Mouse (Mus musculus): ENCODE data around the gene Cdc42se2. TPM values are rescaled to one million over a fixed set of nuclear protein-coding genes. Genes with fewer than 3 reads are reported as not detected.

Gene Cdc42se2
- polyA plus RNA-seq, 1 experiment from 2014 or later: 56.3 TPM

- no peak overlapping the region for H3K4me3 ChIP-seq (ENCODE audit: low read depth, low read length)
- H3K4me1 ChIP-seq (ENCODE audit: insufficient read depth, low read depth, low read length): no peaks in the 10 kb centered on the region; the same call in 1 of the 2 replicates
- no peaks in the 10 kb centered on the region for H3K36me3 ChIP-seq (ENCODE audit: insufficient read depth, low read length)
- 65% methylated on average over 5 of the region's 5 CpGs for WGBS
- DNase-seq (ENCODE audit: low spot score) (no peak), ATAC-seq (no peak)
- no peak overlapping the region for H3K4me2 ChIP-seq (replicated peaks; ENCODE audit: low read depth, low read length)
- H3K27ac ChIP-seq (ENCODE audit: low read length): no peak overlapping the region
- TF ChIP-seq EP300 (IDR thresholded peaks at IDR 0.05) (no peak), CTCF (IDR thresholded peaks at IDR 0.05) (no peak)
- no peaks in the 10 kb centered on the region for H3K9me3 ChIP-seq (ENCODE audit: low read length)
- H3K9ac ChIP-seq (replicated peaks; ENCODE audit: low read depth): no peak overlapping the region
- no peaks in the 10 kb centered on the region for H3K27me3 ChIP-seq (replicated peaks; ENCODE audit: insufficient read depth, low read length)
These were observed 50.6 kb downstream of the Cdc42se2 start for GRCm38 (mm10) chr11:54736903-54737302.

- H3K27me3 ChIP-seq (replicated peaks; ENCODE audit: insufficient read depth, low read length): no peaks in the 10 kb centered on the region
- TF ChIP-seq CTCF (IDR thresholded peaks at IDR 0.05) (no peak), EP300 (IDR thresholded peaks at IDR 0.05) (peak; percentile 89)
- no peak overlapping the region for H3K4me2 ChIP-seq (replicated peaks; ENCODE audit: low read depth, low read length)
- H3K9ac ChIP-seq (replicated peaks; ENCODE audit: low read depth): no peak overlapping the region
- peak overlapping the region; percentile 71 for H3K27ac ChIP-seq (ENCODE audit: low read length)
- 42% methylated on average over 1 of the region's 1 CpGs for WGBS
- H3K36me3 ChIP-seq (ENCODE audit: insufficient read depth, low read length): no peaks in the 10 kb centered on the region
- H3K9me3 ChIP-seq (ENCODE audit: low read length): no peaks in the 10 kb centered on the region
- ATAC-seq: peak; percentile 89
- no peaks in the 10 kb centered on the region; the same call in 1 of the 2 replicates for H3K4me1 ChIP-seq (ENCODE audit: insufficient read depth, low read depth, low read length)
- DNase-seq (ENCODE audit: low spot score): peak; percentile 83
- H3K4me3 ChIP-seq (ENCODE audit: low read depth, low read length): no peak overlapping the region
These were observed 52.4 kb downstream of the Cdc42se2 start for GRCm38 (mm10) chr11:54735114-54735513.

- Histone ChIP-seq H3K9ac (replicated peaks; ENCODE audit: low read depth) (no peak overlapping the region), H3K4me2 (replicated peaks; ENCODE audit: low read depth, low read length) (no peak overlapping the region), H3K27ac (ENCODE audit: low read length) (no peak overlapping the region), H3K9me3 (ENCODE audit: low read length) (no peaks in the 10 kb centered on the region), H3K36me3 (ENCODE audit: insufficient read depth, low read length) (no peaks in the 10 kb centered on the region), H3K4me3 (ENCODE audit: low read depth, low read length) (no peak overlapping the region), H3K4me1 (ENCODE audit: insufficient read depth, low read depth, low read length) (no peaks in the 10 kb centered on the region; the same call in 1 of the 2 replicates), H3K27me3 (replicated peaks; ENCODE audit: insufficient read depth, low read length) (no peaks in the 10 kb centered on the region)
- WGBS: 81% methylated on average over 7 of the region's 7 CpGs
- ATAC-seq (no peak), DNase-seq (ENCODE audit: low spot score) (no peak)
- TF ChIP-seq CTCF (IDR thresholded peaks at IDR 0.05): no peak
These were observed 53.9 kb downstream of the Cdc42se2 start for GRCm38 (mm10) chr11:54733546-54733945.

GRCm38 (mm10) chr11:54731367-54731766 is 56.1 kb downstream of the Cdc42se2 start:
- H3K9me3 ChIP-seq (ENCODE audit: low read length): no peaks in the 10 kb centered on the region
- no peak overlapping the region for H3K27ac ChIP-seq (ENCODE audit: low read length)
- no peak overlapping the region for H3K4me3 ChIP-seq (ENCODE audit: low read depth, low read length)
- H3K27me3 ChIP-seq (replicated peaks; ENCODE audit: insufficient read depth, low read length): no peaks in the 10 kb centered on the region
- H3K36me3 ChIP-seq (ENCODE audit: insufficient read depth, low read length): no peaks in the 10 kb centered on the region
- H3K4me1 ChIP-seq (ENCODE audit: insufficient read depth, low read depth, low read length): no peaks in the 10 kb centered on the region; the same call in 1 of the 2 replicates
- DNase-seq (ENCODE audit: low spot score): no peak
- no peak overlapping the region for H3K4me2 ChIP-seq (replicated peaks; ENCODE audit: low read depth, low read length)
- 88% methylated on average over 7 of the region's 7 CpGs for WGBS
- no peak for ATAC-seq
- no peak overlapping the region for H3K9ac ChIP-seq (replicated peaks; ENCODE audit: low read depth)
- TF ChIP-seq EP300 (IDR thresholded peaks at IDR 0.05) (no peak), CTCF (IDR thresholded peaks at IDR 0.05) (no peak)

- no peak for DNase-seq (ENCODE audit: low spot score)
- H3K9ac ChIP-seq (replicated peaks; ENCODE audit: low read depth): no peak overlapping the region
- H3K4me1 ChIP-seq (ENCODE audit: insufficient read depth, low read depth, low read length): no peaks in the 10 kb centered on the region; the same call in 1 of the 2 replicates
- no peaks in the 10 kb centered on the region for H3K36me3 ChIP-seq (ENCODE audit: insufficient read depth, low read length)
- H3K27ac ChIP-seq (ENCODE audit: low read length): no peak overlapping the region
- TF ChIP-seq EP300 (IDR thresholded peaks at IDR 0.05) (no peak), CTCF (IDR thresholded peaks at IDR 0.05) (no peak)
- no peak overlapping the region for H3K4me2 ChIP-seq (replicated peaks; ENCODE audit: low read depth, low read length)
- ATAC-seq: no peak
- 79% methylated on average over 5 of the region's 5 CpGs for WGBS
- H3K4me3 ChIP-seq (ENCODE audit: low read depth, low read length): no peak overlapping the region
- no peaks in the 10 kb centered on the region for H3K9me3 ChIP-seq (ENCODE audit: low read length)
- no peaks in the 10 kb centered on the region for H3K27me3 ChIP-seq (replicated peaks; ENCODE audit: insufficient read depth, low read length)
These were observed 56.5 kb downstream of the Cdc42se2 start for GRCm38 (mm10) chr11:54730931-54731330.

- DNase-seq (ENCODE audit: low spot score) (peak; percentile 61), ATAC-seq (no peak)
- H3K36me3 ChIP-seq (ENCODE audit: insufficient read depth, low read length): no peaks in the 10 kb centered on the region
- H3K4me1 ChIP-seq (ENCODE audit: insufficient read depth, low read depth, low read length): no peaks in the 10 kb centered on the region; the same call in 1 of the 2 replicates
- H3K27ac ChIP-seq (ENCODE audit: low read length): no peak overlapping the region
- no peak overlapping the region for H3K4me3 ChIP-seq (ENCODE audit: low read depth, low read length)
- TF ChIP-seq CTCF (IDR thresholded peaks at IDR 0.05) (no peak), EP300 (IDR thresholded peaks at IDR 0.05) (no peak)
- no peaks in the 10 kb centered on the region for H3K27me3 ChIP-seq (replicated peaks; ENCODE audit: insufficient read depth, low read length)
- H3K4me2 ChIP-seq (replicated peaks; ENCODE audit: low read depth, low read length): no peak overlapping the region
- WGBS: 75% methylated on average over 3 of the region's 3 CpGs
- no peak overlapping the region for H3K9ac ChIP-seq (replicated peaks; ENCODE audit: low read depth)
- H3K9me3 ChIP-seq (ENCODE audit: low read length): no peaks in the 10 kb centered on the region
These were observed 58.2 kb downstream of the Cdc42se2 start for GRCm38 (mm10) chr11:54729311-54729710.

- DNase-seq (ENCODE audit: low spot score) (no peak), ATAC-seq (no peak)
- Histone ChIP-seq H3K27me3 (replicated peaks; ENCODE audit: insufficient read depth, low read length) (no peaks in the 10 kb centered on the region), H3K9ac (replicated peaks; ENCODE audit: low read depth) (no peak overlapping the region), H3K9me3 (ENCODE audit: low read length) (no peaks in the 10 kb centered on the region), H3K4me2 (replicated peaks; ENCODE audit: low read depth, low read length) (no peak overlapping the region), H3K36me3 (ENCODE audit: insufficient read depth, low read length) (0 out of 2 replicates have a peak, but pooled peaks cover under 1% of the 10 kb centered on the region), H3K4me1 (ENCODE audit: insufficient read depth, low read depth, low read length) (no peaks in the 10 kb centered on the region), H3K4me3 (ENCODE audit: low read depth, low read length) (no peak overlapping the region), H3K27ac (ENCODE audit: low read length) (0 out of 2 replicates have a peak overlapping the region, but pooled peaks have one; percentile 63)
- TF ChIP-seq CTCF (IDR thresholded peaks at IDR 0.05): no peak
- TF ChIP-seq EP300 (IDR thresholded peaks at IDR 0.05): no peak
- 95% methylated on average over 2 of the region's 2 CpGs for WGBS
These were observed 59.1 kb downstream of the Cdc42se2 start for GRCm38 (mm10) chr11:54728371-54728770.
